Mouse (Mus musculus): ENCODE data around the gene Tuba3a.

- TF ChIP-seq POLR2A (IDR thresholded peaks at IDR 0.05; ENCODE audit: low read depth, low read length): no peak
- no peak for TF ChIP-seq SMC3 (IDR thresholded peaks at IDR 0.05; ENCODE audit: low read depth, low read length)
- no peak for TF ChIP-seq ZKSCAN1 (IDR thresholded peaks at IDR 0.05; ENCODE audit: borderline replicate concordance, low read depth, low read length)
- no peak for TF ChIP-seq E2F4 (IDR thresholded peaks at IDR 0.05; ENCODE audit: insufficient replicate concordance, low read depth, low read length)
- TF ChIP-seq HCFC1 (IDR thresholded peaks at IDR 0.05; ENCODE audit: low read depth, low read length): no peak
- no peak for TF ChIP-seq CTCF (conservative IDR thresholded peaks at IDR 0.05 in 1 of 2, IDR thresholded peaks at IDR 0.05 in 1 of 2; ENCODE audit: low read depth in 2 of 2, low read length in 2 of 2)
Measured at GRCm38 (mm10) chr6:125305465-125305864, 19.6 kb upstream of the Tuba3a start.

Data from CH12.LX (cell line).